Mouse (Mus musculus): ENCODE data around the gene Bspry. TPM values are rescaled to one million over a fixed set of nuclear protein-coding genes. Genes with fewer than 3 reads are reported as not detected.
A peak's percentile ranks its signal among the peaks of the same experiment; 100 is the strongest.
"Not testable (repeated sequence)": the region's sequence is repeated elsewhere in the genome, so short reads cannot be mapped to it uniquely, and the experiment has no call there.

Gene Bspry
- total RNA-seq, 2 experiments from 2014 or later: 0.27 to 0.54 TPM

DNA sequence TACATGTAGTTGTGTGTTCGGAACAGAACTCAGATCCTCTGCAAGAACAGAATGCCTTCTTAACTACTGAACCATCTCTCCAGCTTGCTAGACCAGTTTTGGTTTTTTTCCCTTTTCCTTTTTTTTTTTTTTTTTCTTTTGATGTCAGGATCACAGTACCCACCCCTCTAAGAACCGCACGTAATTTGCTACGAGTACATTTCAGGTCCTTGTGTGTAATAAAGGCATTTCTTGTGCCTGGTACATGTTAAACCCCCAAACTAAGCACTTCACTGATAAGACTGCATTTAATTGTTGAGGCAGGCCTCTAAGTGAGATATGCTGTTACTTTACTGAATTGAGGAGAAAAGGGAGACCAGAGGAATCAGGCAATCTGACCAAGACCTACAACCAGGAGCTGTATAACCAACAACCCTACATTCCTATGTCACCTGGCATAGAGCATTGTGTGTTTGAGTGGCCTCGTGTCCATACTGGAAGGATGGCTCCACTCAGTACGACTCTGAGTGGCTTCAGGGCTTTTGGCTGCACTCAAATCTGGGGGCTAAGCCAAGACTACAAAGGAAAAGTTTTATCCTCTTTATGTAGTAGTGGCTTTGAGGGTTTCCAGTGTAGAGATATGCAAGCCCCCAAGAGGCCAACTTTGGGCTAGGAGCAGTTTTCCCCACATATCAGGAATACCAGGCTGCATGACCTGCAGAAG is 2.2 kb upstream of the Bspry start:
- DNase-seq (ENCODE audit: low spot score in 2 of 2): no peak
- intact Hi-C loops (cut with DNase I): no loop called here

DNA sequence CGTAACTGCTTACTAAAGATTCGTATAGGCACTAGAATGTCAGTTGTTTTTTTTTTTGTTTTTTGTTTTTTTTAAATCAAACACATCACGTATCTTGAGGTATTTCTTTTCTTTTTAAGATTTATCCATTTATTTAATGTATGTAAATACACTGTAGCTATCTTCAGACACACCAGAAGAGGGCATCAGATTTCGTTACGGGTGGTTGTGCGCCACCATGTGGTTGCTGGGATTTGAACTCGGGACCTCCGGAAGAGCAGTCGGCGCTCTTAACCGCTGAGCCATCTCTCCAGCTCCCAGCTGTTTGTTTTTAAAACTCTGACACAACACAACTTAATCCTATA is 288 bp upstream of the Bspry start:
- intact Hi-C loops (cut with DNase I); DNase-seq (ENCODE audit: low spot score in 2 of 2): not testable (repeated sequence)

- no peak for DNase-seq (ENCODE audit: low spot score in 2 of 2)
- intact Hi-C loops (cut with DNase I): no loop called here
Observed at GRCm38 (mm10) chr4:62480709-62481605, 1.1 kb downstream of the Bspry start.

DNA sequence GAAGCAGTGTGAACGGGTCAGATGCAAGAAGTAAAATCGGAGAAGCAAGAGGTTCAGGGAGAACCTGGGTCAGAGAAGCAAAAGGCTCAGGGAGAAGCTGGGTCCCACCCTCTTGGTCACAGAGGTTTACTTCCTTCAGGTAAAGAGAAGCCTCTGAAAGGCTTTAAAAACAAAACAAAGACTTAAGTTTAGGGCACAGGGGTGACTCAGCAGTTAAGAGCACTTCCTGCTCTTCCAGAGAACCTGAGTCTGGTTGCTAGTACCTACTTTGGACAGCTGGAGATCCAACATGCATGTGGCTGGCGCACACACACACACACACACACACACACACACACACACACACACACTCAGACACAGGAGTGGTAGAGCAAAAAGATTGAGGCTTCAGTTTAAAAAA is 5.1 kb downstream of the Bspry start:
- intact Hi-C loops (cut with DNase I): no loop called here
- no peak for DNase-seq (ENCODE audit: low spot score in 2 of 2)

- intact Hi-C loops (cut with DNase I): no loop called here
- no peak for DNase-seq (ENCODE audit: low spot score in 2 of 2)
Observed at GRCm38 (mm10) chr4:62485450-62486161, 5.8 kb downstream of the Bspry start.

DNA sequence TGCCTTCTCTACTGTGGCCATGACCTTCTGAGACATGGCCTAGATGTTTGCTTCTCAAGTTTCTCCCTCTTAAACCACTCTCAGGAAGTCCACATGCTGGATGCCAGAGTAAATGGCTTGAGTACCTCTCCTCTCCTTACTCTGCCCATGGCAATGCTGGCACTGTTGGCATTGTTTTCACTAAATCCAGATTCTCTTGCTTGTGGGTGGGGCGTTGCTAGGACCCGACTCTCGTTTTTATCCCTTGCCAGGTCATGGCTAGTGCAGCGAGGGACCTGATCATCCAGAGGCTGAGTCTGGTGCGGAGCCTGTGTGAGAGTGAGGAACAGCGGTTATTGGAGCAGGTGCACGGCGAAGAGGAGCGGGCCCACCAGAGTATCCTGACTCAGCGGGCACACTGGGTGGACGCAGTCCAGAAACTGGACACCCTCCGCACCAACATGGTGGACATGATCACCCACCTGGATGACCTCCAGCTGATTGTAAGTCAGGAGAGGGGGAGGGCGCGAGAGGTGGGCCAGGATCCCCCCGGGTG is 6.4 kb downstream of the Bspry start:
- no peak for DNase-seq (ENCODE audit: low spot score in 2 of 2)
- intact Hi-C loops (cut with DNase I): no loop called here

GRCm38 (mm10) chr4:62487172-62487571 is 7.3 kb downstream of the Bspry start:
- no peak for DNase-seq (ENCODE audit: low spot score in 2 of 2)
- intact Hi-C loops (cut with DNase I): no loop called here

DNA sequence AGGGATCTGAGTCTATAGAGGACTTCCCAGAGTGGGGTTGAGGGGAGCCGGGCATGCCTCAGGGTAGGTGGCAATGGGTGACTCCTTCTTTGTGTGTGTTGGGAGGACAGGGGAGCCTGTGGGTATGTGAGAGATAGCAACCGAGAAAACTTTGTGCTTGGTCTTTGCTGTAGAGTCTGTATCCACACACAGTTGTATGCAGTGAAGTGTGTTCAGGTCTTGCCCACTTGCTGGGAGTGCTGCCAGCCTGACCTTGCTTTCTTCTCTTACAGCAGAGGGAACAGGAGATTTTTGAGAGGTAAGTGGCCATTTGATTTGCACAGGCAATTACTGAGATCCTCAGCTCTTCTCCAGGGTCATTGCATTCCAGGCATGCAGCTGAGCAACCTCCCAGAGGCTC is 8.1 kb downstream of the Bspry start:
- intact Hi-C loops (cut with DNase I): no loop called here
- no peak for DNase-seq (ENCODE audit: low spot score in 2 of 2)

DNA sequence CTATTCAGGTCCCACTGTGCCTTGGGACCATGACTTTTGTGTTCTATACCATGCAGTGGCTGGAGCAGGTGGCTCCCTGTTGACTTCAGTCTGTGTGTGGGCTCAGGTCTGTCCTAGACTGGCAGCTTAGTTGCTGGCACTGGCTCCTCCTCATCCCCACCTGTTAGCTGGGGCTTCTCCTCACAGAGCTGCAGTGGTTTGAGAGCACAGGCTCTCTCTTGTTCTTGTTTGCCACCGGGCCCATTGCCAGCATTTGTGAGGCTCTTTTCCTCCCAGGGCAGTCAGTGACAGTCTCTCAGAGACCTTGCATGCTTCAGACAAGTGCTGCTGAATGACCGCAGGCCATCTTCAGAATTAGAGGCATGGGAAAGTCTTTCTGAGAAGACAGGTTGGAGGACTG is 12.8 kb downstream of the Bspry start:
- DNase-seq (ENCODE audit: low spot score in 2 of 2): no peak
- intact Hi-C loops (cut with DNase I): no loop called here

- DNase-seq (ENCODE audit: low spot score in 2 of 2): no peak
- intact Hi-C loops (cut with DNase I): no loop called here
Observed at GRCm38 (mm10) chr4:62494230-62494629, 14.4 kb downstream of the Bspry start.

- intact Hi-C loops (cut with DNase I): no loop called here
- no peak for DNase-seq (ENCODE audit: low spot score in 2 of 2)
Observed at GRCm38 (mm10) chr4:62495946-62496345, 16.1 kb downstream of the Bspry start.

GRCm38 (mm10) chr4:62496815-62497214 is 17.0 kb downstream of the Bspry start:
- intact Hi-C loops (cut with DNase I): no loop called here
- DNase-seq (ENCODE audit: low spot score in 2 of 2): peak; percentile 71

- DNase-seq (ENCODE audit: low spot score in 2 of 2): no peak
- intact Hi-C loops (cut with DNase I): loop anchor here (5.0 kb wide), 1 partner anchor 93 kb away; the partner anchor contains the start of genes Cdc26 and Prpf4
Observed at GRCm38 (mm10) chr4:62500799-62501198, 20.9 kb downstream of the Bspry start.

- DNase-seq (ENCODE audit: low spot score in 2 of 2): no peak
- intact Hi-C loops (cut with DNase I): loop anchor here (5.0 kb wide), 1 partner anchor 94 kb away; the partner anchor contains the start of genes Cdc26 and Prpf4
Observed at GRCm38 (mm10) chr4:62501534-62501933, 21.7 kb downstream of the Bspry start.

DNA sequence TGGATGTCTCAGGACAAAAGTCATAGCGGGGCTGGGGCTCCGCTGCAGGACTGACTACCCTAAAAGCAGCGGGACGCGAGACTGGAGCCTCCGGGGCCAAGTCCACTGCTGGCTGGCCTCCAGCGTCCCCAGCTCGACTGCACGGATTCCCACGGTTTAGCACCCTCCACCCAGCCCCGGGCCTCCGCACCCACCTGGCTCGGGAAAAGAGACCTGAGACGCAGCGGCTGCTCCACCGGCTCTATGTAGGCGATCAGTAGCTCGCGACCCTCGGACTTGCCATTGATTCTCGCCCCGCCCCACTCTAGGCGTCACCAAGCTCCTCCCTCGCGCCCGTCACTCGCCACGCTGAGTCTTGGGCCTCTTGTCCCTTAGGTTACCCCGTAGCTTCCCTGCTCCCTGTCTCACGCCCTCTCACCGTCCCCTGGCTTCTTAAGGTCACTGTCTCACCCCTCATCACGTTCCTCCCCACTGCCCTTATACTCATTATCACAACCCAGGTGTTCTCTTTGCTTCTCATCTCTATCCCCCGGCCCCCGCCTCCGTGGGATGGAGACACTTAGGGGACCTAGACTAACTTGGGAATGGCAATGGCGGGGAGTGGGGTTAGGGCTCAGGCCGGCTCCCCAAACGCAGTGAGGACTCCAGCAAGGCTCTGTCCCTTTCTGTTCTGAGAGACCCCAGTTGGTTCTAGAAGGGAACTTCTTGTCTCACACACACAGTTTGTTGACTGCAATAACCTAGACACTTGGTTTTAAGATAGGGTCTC is 22.3 kb downstream of the Bspry start:
- DNase-seq (ENCODE audit: low spot score in 2 of 2): peak; percentile 90 to 91
- intact Hi-C loops (cut with DNase I): loop anchor here (2.0 to 5.0 kb wide), 2 partner anchors 31 to 95 kb away; partner anchors contain the start of genes Cdc26, Prpf4 and Wdr31

- intact Hi-C loops (cut with DNase I): loop anchor here (2.0 to 5.0 kb wide), 2 partner anchors 32 to 96 kb away; partner anchors contain the start of genes Cdc26, Prpf4 and Wdr31
- DNase-seq (ENCODE audit: low spot score in 2 of 2): no peak
Observed at GRCm38 (mm10) chr4:62502969-62503368, 23.1 kb downstream of the Bspry start.

- intact Hi-C loops (cut with DNase I): loop anchor here (2.0 to 5.0 kb wide), 2 partner anchors 33 to 96 kb away; partner anchors contain the start of genes Cdc26, Prpf4 and Wdr31
- no peak for DNase-seq (ENCODE audit: low spot score in 2 of 2)
Observed at GRCm38 (mm10) chr4:62503374-62503970, 23.6 kb downstream of the Bspry start, which contains the start of gene Hdhd3. Gene Hdhd3, minus strand, starts transcription at chr4:62503467.

GRCm38 (mm10) chr4:62505991-62506390 is 26.1 kb downstream of the Bspry start:
- no peak for DNase-seq (ENCODE audit: low spot score in 2 of 2)
- intact Hi-C loops (cut with DNase I): no loop called here

All from left cerebral cortex, postnatal 36 days (tissue).